Mouse (Mus musculus) ES-Bruce4 (cell line): ENCODE measurements around the gene Fgfr2. TPM values are rescaled to one million over a fixed set of nuclear protein-coding genes. Genes with fewer than 3 reads are reported as not detected.

Experiments used
- H3K27ac ChIP-seq: 2 replicates; pipeline ENCODE4 v1.5.1; 2012; ENCODE audit warnings: low read length, inconsistent platforms; ENCODE audit not compliant: insufficient read depth
- H3K27me3 ChIP-seq: 2 replicates; pipeline ENCODE4 v1.6.1; 2012; ENCODE audit warnings: mild to moderate bottlenecking, low read length, inconsistent platforms; ENCODE audit not compliant: control insufficient read depth, poor library complexity, insufficient read depth, severe bottlenecking
- H3K36me3 ChIP-seq: 2 replicates; pipeline ENCODE4 v1.6.1; 2012; ENCODE audit warnings: inconsistent platforms, mild to moderate bottlenecking, low read length, moderate library complexity; ENCODE audit not compliant: control insufficient read depth, poor library complexity, insufficient read depth, severe bottlenecking
- H3K4me1 ChIP-seq: one replicate; pipeline ENCODE4 v1.8.1; 2011; ENCODE audit warnings: low read length; ENCODE audit not compliant: control insufficient read depth, insufficient read depth
- H3K4me3 ChIP-seq: 2 replicates; pipeline ENCODE4 v1.5.1; 2011; ENCODE audit warnings: low read depth, mild to moderate bottlenecking, low read length
- H3K9ac ChIP-seq: 2 replicates; pipeline ENCODE4 v1.6.1; 2012; ENCODE audit warnings: low read depth, mild to moderate bottlenecking, inconsistent platforms; ENCODE audit not compliant: poor library complexity, severe bottlenecking
- H3K9me3 ChIP-seq: replicated peaks from 2 replicates; pipeline ENCODE4 v1.6.1; 2012; ENCODE audit warnings: mild to moderate bottlenecking, low read length, inconsistent platforms; ENCODE audit not compliant: control insufficient read depth, poor library complexity, insufficient read depth, severe bottlenecking
- CTCF ChIP-seq: IDR thresholded peaks from one replicate; pipeline ENCODE4 v1.8.1; 2011; ENCODE audit warnings: low read depth, low read length
- EP300 ChIP-seq: IDR thresholded peaks from 2 replicates; pipeline ENCODE4 v1.6.1; 2011; ENCODE audit warnings: low read depth, low read length; ENCODE audit not compliant: insufficient read depth
- POLR2A ChIP-seq: IDR thresholded peaks from one replicate; pipeline ENCODE4 v1.8.1; 2011; ENCODE audit warnings: low read length; ENCODE audit not compliant: insufficient read depth
- polyA plus RNA-seq: library from polyadenylated mRNA; stranded (reverse); fragments of >200 nt; gene quantifications from 2 replicates; pipeline ENCODE4 v1.2.4, GENCODE M21; 2011; ENCODE audit warnings: low read depth; ENCODE audit not compliant: missing spikeins, insufficient read depth, insufficient read length

Fgfr2 gene
- polyA plus RNA-seq, 1 experiment, result 34.8 TPM

- H3K4me1 ChIP-seq, result no peaks in the 10 kb centered on the region
- no peak overlapping the region for H3K27ac ChIP-seq
- peak overlapping the region; percentile 82 for H3K4me3 ChIP-seq
- H3K9me3 ChIP-seq, result no peaks in the 10 kb centered on the region
- TF ChIP-seq POLR2A (no peak), CTCF (no peak), EP300 (no peak)
- H3K36me3 ChIP-seq, result no peaks in the 10 kb centered on the region
- peaks cover 4% of the 10 kb centered on the region; the same call in 1 of the 2 replicates for H3K27me3 ChIP-seq
- H3K9ac ChIP-seq, result peak overlapping the region; percentile 63
Observed at GRCm38 (mm10) chr7:130265319-130266165, 2857.6 kb downstream of the Fgfr2 start.

GRCm38 (mm10) chr7:130264616-130265318, 2858.4 kb downstream of the Fgfr2 start:
- Histone ChIP-seq H3K27ac (no peak overlapping the region), H3K27me3 (peaks cover 4% of the 10 kb centered on the region; the same call in 1 of the 2 replicates), H3K9me3 (no peaks in the 10 kb centered on the region), H3K36me3 (no peaks in the 10 kb centered on the region), H3K9ac (peak overlapping the region; percentile 63), H3K4me3 (peak overlapping the region; percentile 82), H3K4me1 (no peaks in the 10 kb centered on the region)
- TF ChIP-seq POLR2A, result no peak
- TF ChIP-seq EP300, result 0 out of 2 replicates have a peak, but pooled peaks have one; percentile 5

GRCm38 (mm10) chr7:130263799-130264351, 2859.3 kb downstream of the Fgfr2 start:
- H3K4me3 ChIP-seq, result peak overlapping the region; percentile 40
- H3K4me1 ChIP-seq, result no peaks in the 10 kb centered on the region
- H3K27me3 ChIP-seq, result peaks cover 4% of the 10 kb centered on the region; the same call in 1 of the 2 replicates
- no peak overlapping the region for H3K27ac ChIP-seq
- no peaks in the 10 kb centered on the region for H3K36me3 ChIP-seq
- TF ChIP-seq EP300 (0 out of 2 replicates have a peak, but pooled peaks have one; percentile 26), CTCF (no peak), POLR2A (no peak)
- no peaks in the 10 kb centered on the region for H3K9me3 ChIP-seq
- no peak overlapping the region for H3K9ac ChIP-seq

- Histone ChIP-seq H3K27me3 (peaks cover 4% of the 10 kb centered on the region; the same call in 1 of the 2 replicates), H3K4me1 (no peaks in the 10 kb centered on the region), H3K36me3 (no peaks in the 10 kb centered on the region), H3K9me3 (no peaks in the 10 kb centered on the region), H3K27ac (no peak overlapping the region), H3K4me3 (no peak overlapping the region), H3K9ac (no peak overlapping the region)
- TF ChIP-seq POLR2A, result no peak
- no peak for TF ChIP-seq EP300
- no peak for TF ChIP-seq CTCF
Observed at GRCm38 (mm10) chr7:130263233-130263594, 2859.9 kb downstream of the Fgfr2 start.

GRCm38 (mm10) chr7:130262528-130263232, 2860.5 kb downstream of the Fgfr2 start:
- Histone ChIP-seq H3K4me1 (no peaks in the 10 kb centered on the region), H3K9ac (no peak overlapping the region), H3K4me3 (no peak overlapping the region), H3K36me3 (no peaks in the 10 kb centered on the region), H3K27ac (no peak overlapping the region), H3K9me3 (no peaks in the 10 kb centered on the region), H3K27me3 (0 out of 2 replicates have a peak, but pooled peaks cover 4% of the 10 kb centered on the region)
- TF ChIP-seq POLR2A, result no peak
- TF ChIP-seq EP300, result no peak
- TF ChIP-seq CTCF, result no peak
